Mouse (Mus musculus): ENCODE data around the gene Pde4d. TPM values are rescaled to one million over a fixed set of nuclear protein-coding genes. Genes with fewer than 3 reads are reported as not detected.

Pde4d gene
- polyA plus RNA-seq, 1 experiment, result 12.7 TPM

DNA sequence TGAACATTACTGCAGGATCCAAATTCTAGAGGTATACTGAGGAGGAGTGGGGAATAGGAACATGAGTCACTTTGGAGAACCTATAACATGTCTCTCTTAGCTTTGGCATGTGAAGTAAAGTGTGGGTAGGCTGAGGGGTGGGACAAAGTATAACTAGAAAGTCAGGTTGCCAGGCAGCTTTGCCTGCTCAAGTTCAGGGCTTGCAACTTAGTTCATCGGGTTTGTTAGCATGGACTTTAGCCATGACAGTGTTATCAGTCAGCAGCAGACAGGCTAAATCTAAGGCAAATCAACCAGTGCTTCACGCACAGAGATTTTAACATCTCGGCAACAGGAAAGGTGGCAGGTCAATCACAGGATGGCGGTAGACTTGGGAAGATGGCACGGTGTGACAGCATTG is 12.8 kb downstream of the Pde4d start:
- TF ChIP-seq GATA1 (IDR thresholded peaks at IDR 0.05; ENCODE audit: low read length), result no peak

DNA sequence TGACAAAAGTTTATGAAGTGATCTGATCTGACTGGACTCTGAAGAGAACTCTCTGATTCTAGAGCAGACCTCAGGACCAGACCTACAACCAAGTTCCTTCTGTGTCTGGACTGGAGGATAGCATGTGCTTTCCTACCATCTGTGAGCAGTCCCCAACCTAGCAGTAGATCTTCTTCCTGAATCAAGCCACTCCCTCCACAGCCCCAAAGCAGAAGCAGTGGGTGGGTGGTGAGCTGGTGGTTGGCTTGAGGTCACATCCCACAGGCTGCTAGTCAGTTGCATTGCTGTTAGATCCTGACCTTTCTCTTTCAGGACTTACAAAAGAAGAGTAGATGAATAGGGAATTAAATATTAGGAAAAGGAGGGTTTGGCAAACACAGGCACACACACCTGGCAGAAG is 16.0 kb downstream of the Pde4d start:
- no peak for TF ChIP-seq GATA1 (IDR thresholded peaks at IDR 0.05; ENCODE audit: low read length)

DNA sequence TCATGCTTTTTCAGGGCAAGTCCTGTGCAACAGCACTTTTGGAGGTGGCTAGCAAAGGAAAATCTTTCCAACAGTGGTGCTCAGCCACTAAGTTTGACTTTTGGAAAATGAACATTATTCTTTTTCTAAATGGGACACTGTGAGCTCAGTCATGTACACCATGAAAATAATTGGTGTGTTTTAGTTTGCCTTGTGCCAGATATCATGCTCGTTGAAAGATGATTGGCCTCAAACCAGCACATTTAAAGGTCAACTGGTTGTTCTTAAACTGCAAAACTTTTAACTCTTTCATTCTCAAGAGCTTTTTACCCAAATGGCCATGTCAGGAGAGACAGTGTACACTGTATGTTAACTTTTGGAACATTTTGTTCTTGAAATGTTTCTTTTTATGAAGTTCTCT is 17.3 kb downstream of the Pde4d start:
- TF ChIP-seq GATA1 (IDR thresholded peaks at IDR 0.05; ENCODE audit: low read length), result no peak

DNA sequence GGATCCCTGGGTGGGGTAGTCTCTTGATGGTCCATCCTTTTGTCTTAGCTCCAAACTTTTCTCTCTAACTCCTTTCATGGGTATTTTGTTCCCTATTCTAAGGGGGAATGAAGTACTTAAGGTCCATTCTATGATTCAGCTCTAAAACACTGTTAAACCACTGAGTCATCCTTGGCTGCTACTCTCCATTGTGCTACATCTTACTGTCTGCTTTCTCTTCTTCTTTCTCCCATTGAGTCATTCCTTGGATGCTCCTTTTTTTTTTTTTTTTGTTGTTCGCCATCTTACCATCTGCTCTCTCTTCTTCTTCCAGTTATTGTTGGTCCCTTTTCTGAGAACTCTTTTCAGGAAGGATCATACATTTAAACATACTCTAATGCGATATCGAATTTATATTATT is 30.7 kb downstream of the Pde4d start:
- TF ChIP-seq GATA1 (IDR thresholded peaks at IDR 0.05; ENCODE audit: low read length), result no peak

DNA sequence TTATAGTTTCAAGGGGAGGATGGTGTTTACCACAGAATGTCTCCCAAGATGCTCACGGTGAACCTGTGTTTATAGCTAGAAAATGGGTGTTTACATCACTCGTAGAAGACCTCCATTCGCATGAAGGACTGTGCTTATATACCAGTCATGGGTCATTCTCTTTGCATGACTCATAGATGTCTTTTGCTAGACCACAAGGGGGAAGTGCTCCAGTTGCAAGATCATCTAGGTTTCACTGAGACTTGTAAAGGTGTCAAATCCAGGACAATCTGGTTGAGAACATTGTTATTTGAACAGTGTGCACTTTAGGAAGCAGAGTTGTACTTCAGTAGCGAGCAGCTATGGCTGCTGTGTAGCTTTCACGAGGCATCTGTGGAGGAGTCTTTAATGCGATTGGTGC is 35.3 kb downstream of the Pde4d start:
- TF ChIP-seq GATA1 (IDR thresholded peaks at IDR 0.05; ENCODE audit: low read length), result no peak

DNA sequence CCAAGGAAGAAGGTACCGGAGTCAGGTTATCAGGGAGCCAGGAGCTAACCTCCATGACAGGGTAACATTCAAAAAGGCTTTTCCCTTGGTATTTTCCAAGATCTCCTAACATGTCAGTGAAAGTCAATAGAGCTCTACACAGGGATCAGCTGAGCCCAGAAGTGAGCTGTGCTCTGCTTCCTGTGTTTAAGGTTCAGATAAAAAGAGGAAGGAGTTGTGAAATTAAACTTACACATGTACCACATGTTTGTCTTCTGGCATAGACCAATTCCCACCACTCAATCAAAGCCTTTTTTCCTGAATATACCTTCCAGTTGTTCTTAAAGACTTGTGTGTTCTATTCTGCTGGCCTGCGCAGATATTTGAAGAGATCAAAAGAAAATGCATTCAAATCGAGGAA is 37.3 kb downstream of the Pde4d start:
- no peak for TF ChIP-seq GATA1 (IDR thresholded peaks at IDR 0.05; ENCODE audit: low read length)

DNA sequence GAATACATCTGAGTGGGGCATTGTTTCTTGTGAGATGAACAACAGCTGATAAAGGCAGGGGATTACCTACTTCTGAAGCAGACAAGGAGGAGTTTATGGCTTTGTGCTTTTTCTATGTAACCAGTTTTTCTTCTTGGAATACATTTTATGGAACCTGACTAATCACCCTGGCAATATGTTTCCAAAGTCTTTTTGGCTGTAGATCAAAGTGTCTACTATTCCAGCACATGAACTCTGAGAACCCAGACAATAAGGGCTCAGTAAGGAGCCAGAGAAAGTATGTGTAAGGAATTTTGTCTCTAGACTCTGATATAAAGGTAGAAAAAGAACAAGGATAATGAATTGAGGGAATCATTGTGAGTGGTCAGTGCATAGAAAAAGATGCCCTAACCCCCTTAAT is 40.1 kb downstream of the Pde4d start:
- no peak for TF ChIP-seq GATA1 (IDR thresholded peaks at IDR 0.05; ENCODE audit: low read length)

DNA sequence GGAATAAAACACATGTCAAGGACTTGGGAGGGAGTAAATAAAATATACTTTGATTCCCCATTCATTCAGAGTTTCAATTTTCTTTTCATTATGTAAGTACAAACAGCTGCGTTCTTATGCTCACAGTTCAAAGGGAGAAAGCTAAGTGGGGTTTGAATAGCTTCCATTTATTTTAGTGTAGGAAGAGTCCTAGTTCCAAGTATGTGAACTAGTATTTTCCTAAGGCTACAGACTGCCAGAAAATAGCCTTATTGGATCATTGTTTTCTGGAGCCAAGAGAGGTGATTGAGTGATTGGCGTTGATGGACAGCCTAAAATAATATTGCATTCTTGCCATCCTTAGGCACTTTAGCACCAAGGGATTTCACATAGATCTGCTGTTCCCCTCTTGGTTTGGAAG is 41.1 kb downstream of the Pde4d start:
- TF ChIP-seq GATA1 (IDR thresholded peaks at IDR 0.05; ENCODE audit: low read length), result no peak

DNA sequence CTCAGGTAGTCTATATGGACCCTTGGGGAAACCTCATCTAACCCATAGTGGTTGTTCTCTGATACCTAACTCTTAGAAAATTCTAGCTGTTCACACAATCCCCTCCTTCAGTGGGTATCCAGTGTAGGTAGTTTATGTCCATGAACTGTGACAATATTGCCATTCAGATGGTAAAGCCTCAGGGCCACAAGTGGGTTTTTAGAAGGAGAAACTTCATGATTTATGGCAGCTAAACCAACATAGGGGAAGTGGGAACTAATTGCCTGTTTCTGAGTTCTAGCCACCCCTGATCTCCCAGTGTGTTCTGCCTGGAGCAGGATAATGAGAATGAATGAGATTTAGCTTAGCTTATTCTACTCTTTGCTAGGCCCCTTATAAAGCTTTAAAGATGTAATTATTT is 43.1 kb downstream of the Pde4d start:
- TF ChIP-seq GATA1 (IDR thresholded peaks at IDR 0.05; ENCODE audit: low read length), result no peak

DNA sequence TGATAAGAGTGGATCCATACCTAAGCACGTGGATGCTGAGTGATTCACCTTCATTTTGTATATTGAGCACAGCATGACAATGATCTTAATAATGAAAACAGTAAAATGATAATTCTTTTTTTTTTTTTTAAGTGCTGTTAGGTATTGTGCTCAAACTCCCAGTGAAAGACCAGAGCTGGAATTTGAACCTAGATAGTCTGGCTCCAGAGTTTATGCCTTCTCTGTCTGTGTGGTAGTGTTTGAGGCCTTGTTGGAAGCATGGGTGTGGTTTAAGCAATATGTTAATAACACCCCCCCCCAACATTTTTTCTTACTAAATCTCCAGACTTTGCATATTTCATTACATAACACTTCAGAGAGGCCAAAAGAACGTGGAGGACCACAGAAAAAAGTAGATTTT is 44.6 kb downstream of the Pde4d start:
- no peak for TF ChIP-seq GATA1 (IDR thresholded peaks at IDR 0.05; ENCODE audit: low read length)

DNA sequence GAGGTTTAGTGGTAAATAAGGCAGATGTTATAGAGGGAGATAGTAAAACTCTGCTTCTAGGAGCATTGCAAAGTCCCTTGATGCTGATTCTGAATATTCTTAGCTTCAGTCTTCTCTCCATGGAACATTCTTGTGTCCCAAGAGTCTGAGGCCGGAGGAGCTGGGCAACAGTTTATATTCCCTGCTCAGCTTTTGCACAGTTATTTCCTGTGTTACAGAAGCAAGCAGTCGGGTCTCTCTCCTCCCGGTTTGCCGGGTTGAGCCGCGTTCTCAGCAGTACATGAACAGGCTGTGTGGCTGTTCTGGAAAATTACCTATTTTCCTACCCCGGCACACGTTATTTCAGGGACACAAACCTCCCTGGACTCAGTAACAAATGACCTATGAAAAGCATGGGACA is 48.0 kb downstream of the Pde4d start:
- TF ChIP-seq GATA1 (IDR thresholded peaks at IDR 0.05; ENCODE audit: low read length), result no peak

DNA sequence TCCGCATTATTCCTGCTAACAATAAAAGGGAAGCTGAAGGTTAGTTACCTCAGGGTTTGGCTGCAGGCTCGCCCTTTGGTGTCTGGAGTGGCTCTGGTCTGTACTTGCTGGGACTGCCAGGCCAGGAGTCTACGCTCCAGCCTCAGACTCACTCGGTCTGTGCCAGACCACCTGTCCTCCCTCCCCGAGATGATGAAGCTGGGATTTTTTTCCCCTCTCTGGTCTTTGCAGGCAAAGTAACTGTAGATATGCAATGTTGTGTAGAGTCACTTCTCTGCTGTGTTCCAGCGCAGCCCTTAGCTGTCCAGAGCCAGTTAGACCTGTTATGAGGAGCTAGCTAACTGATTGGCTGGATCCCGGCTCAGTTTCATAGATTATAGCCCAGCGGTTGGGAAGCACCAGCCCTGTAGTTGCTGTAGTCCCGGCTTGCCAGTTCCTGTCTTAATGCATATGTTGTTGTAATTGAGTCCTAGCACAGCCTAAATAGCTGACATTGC is 48.5 kb downstream of the Pde4d start:
- TF ChIP-seq GATA1 (IDR thresholded peaks at IDR 0.05; ENCODE audit: low read length), result no peak

DNA sequence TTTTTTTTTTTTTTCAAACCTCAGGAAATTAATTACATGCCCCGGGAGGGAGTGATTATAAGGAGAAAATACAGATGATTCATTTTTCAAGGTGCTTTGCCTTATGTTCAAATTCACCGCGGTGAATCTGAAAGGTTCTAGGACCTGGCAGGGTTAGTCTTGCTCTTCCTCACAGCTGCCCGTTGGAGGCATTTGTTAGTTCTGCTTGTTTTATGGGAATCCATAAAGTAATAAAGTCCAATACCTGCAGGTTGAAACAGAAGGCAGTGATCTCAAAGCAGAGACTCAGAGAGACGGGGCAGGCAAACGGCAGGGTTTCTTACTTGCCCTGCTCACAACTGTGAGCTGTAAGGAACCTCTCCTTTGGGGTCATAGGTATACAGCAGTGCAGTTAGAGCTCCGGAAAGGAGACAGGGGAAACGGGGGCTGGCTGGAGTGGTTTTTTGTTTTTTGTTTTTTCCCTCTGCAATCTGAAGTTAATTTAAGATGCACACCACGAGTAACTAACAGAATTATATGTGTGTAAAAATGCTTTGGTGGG is 49.1 kb downstream of the Pde4d start:
- TF ChIP-seq GATA1 (IDR thresholded peaks at IDR 0.05; ENCODE audit: low read length), result no peak

DNA sequence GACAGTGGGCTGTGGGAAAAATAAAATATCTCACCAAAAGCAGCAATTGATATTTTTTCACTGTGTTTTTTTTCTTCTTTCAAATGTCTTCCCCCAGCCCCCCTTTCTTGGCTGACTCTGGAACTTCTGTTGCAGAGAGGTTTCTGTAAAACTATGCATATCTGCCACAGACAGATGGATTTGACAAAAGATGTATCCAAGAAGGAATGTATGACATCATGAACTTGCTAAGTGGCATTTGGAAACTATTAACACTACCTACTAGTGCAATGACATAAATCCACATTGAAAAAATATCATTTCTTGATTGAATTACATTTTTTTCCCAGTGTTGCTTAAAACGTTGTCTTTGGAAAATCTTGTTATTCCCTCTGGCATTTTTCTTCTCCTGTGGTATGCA is 51.6 kb downstream of the Pde4d start:
- no peak for TF ChIP-seq GATA1 (IDR thresholded peaks at IDR 0.05; ENCODE audit: low read length)

DNA sequence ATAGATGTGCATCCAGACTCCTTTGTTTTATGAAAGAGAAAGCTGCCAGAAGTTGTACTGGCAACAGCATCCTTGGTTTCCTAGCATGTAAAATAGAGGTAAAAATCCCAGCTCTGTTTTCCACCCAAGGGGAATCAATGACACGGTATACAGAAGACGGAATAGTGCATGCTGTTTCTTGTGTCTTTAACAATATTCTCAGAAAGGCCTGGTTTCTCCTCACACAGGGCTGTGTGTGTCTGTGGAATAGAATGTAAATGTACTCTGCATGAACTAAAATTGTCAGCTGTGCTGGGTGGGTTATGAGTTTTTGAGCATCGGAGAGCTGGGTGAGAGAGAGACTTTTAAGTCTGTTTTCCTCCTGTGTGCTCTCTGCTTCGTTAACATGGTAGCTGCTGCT is 74.8 kb downstream of the Pde4d start:
- no peak for TF ChIP-seq GATA1 (IDR thresholded peaks at IDR 0.05; ENCODE audit: low read length)

DNA sequence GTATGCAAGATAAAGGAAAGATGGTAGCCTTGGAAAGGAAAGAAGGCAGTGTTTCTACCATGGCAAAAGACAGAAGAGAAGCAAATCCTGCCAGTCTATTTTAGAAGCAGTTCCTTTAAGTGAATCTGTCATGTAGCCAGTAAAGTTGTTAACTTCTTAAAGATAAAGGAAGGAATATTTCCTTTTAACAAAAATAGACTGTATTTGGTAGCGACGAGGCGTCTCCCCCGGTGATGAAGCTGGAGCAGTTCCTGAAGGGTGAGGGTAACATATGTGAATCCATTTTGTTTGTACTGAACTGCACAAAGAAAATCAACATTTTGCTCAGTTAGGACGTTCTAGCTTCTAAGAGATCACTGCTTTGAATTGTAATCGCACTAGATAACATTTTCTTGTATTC is 75.2 kb downstream of the Pde4d start:
- no peak for TF ChIP-seq GATA1 (IDR thresholded peaks at IDR 0.05; ENCODE audit: low read length)

DNA sequence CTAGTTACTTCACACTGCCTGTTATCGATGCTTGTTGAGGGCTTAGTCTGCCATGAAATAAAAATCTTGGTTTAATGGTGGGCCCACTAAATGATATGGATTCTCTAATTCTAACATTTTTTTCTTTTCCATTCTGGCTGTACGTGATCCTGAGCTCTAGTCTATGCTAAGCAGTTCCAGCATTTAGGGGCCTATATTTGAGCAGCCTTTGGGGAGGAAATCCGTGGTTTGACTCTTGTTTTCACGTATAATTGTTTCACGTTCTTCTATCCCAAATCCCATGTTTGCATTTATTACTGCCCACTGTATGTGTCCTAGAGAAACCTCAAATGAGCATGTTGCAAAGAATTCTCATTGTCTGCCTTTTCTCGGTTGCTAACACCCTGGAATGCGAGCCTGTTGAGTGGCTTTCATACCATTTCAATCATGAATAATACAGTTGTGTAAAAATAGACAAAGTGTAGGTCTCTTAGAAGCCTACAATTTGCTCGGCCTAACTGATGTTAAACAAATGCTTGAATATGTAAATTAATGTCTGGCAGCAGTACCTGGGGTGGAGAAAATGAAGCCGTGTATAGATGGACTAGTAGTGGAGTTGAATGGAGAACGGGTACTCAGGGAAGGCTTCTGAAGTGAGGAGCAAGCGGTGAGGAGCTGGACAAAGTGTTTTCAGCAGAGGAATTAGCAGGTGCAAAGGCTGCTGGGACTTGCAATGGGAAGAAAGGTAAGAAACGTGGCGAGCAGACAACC is 76.7 kb downstream of the Pde4d start:
- no peak for TF ChIP-seq GATA1 (IDR thresholded peaks at IDR 0.05; ENCODE audit: low read length)
